Mouse (Mus musculus) retina, postnatal 7 days (tissue): ENCODE measurements at regions not wholly inside any gene's neighbourhood (a gene's known extent, or its start where the extent isn't known, plus 50 kb on each side); places are given as distances from the start of the nearest gene placed in this dataset.

Experiments used
- DNase-seq: peaks from one replicate; pipeline ENCODE4 v3.0.0-alpha.2; 2012; ENCODE audit warnings: low read depth, low spot score

- no peak for DNase-seq
Observed at GRCm38 (mm10) chr6:18674584-18675250, 160.1 kb upstream of the Cttnbp2 start.

GRCm38 (mm10) chr6:18677131-18677530, 162.5 kb upstream of the Cttnbp2 start:
- DNase-seq: no peak

- DNase-seq: no peak
Observed at GRCm38 (mm10) chr6:18680712-18681111, 166.1 kb upstream of the Cttnbp2 start.

- peak; percentile 3 for DNase-seq
Observed at GRCm38 (mm10) chr6:18682043-18682442, 166.3 kb upstream of the Lsm8 start.

GRCm38 (mm10) chr6:18688652-18689348, 159.6 kb upstream of the Lsm8 start:
- DNase-seq: no peak

GRCm38 (mm10) chr6:18697536-18697935, 150.8 kb upstream of the Lsm8 start:
- no peak for DNase-seq

GRCm38 (mm10) chr6:18698989-18699728, 149.2 kb upstream of the Lsm8 start:
- no peak for DNase-seq

GRCm38 (mm10) chr6:18699729-18700386, 148.5 kb upstream of the Lsm8 start:
- DNase-seq: no peak

GRCm38 (mm10) chr6:18710763-18711162, 137.6 kb upstream of the Lsm8 start:
- DNase-seq: no peak

- DNase-seq: no peak
Observed at GRCm38 (mm10) chr6:18748859-18749258, 99.5 kb upstream of the Lsm8 start.

GRCm38 (mm10) chr6:18764536-18764935, 83.8 kb upstream of the Lsm8 start:
- DNase-seq: no peak

- no peak for DNase-seq
Observed at GRCm38 (mm10) chr6:18795390-18795789, 53.0 kb upstream of the Lsm8 start.

- no peak for DNase-seq
Observed at GRCm38 (mm10) chr6:18795847-18796246, 52.5 kb upstream of the Lsm8 start.

GRCm38 (mm10) chr6:18796540-18796939, 51.8 kb upstream of the Lsm8 start:
- peak; percentile 77 for DNase-seq
